22 mouse cellular contexts compared by ENCODE assay signal in genomic region chr10:42722116-42722515, GRCm38 (mm10). TPM values are rescaled to one million over a fixed set of nuclear protein-coding genes. Genes with fewer than 3 reads are reported as not detected.
DNase-seq lines count a peak whose midpoint lies in the region; ATAC-seq and TF ChIP-seq lines count a peak whose summit lies in the region.
"Had no signal": no experiment of that assay in that cellular context is flagged by ENCODE, and none has a peak within 500 bp of the region (broad histone marks: within the 10 kb centered on the region; RNA-seq: fewer than 3 reads in every experiment).

No protein-coding gene starts in this region.

- no peaks in the 10 kb centered on the region for H3K4me1 ChIP-seq in intestine, embryonic 14.5 days (replicated peaks; ENCODE audit: control insufficient read depth, insufficient read depth, low read length)
- H3K4me1 ChIP-seq in intestine, postnatal 0 days (replicated peaks; ENCODE audit: control insufficient read depth, insufficient read depth, low read length) = no peaks in the 10 kb centered on the region; the same call in 1 of the 2 replicates
- H3K4me1 ChIP-seq in liver, adult 2 months (ENCODE audit: control insufficient read depth, insufficient read depth, low read length) = peaks cover 10% of the 10 kb centered on the region
- 0 out of 2 replicates have a peak, but pooled peaks cover 3% of the 10 kb centered on the region for H3K4me1 ChIP-seq in liver, postnatal 0 days (ENCODE audit: insufficient read depth)
- H3K4me1 ChIP-seq in midbrain, embryonic 11.5 days (ENCODE audit: control insufficient read depth, insufficient read depth, low read length) = no peaks in the 10 kb centered on the region
- H3K4me1 ChIP-seq in midbrain, embryonic 13.5 days (replicated peaks) = no peaks in the 10 kb centered on the region

- TF ChIP-seq POLR2A in liver, adult 2 months (IDR thresholded peaks at IDR 0.05; ENCODE audit: extremely low read depth, insufficient read depth, low read length) = no peak

- no peak overlapping the region for H3K4me3 ChIP-seq in intestine, embryonic 14.5 days (ENCODE audit: low read depth, low read length)
- no peak overlapping the region for H3K4me3 ChIP-seq in intestine, postnatal 0 days (ENCODE audit: low read depth, low read length)
- no peak overlapping the region for H3K4me3 ChIP-seq in liver, adult 2 months (ENCODE audit: insufficient read depth, low read depth, low read length)
- no peak overlapping the region for H3K4me3 ChIP-seq in liver, postnatal 0 days (ENCODE audit: low read depth, low read length)
- no peak overlapping the region for H3K4me3 ChIP-seq in midbrain, embryonic 11.5 days (ENCODE audit: low read depth, low read length)
- H3K4me3 ChIP-seq in midbrain, embryonic 13.5 days (replicated peaks) = no peak overlapping the region

- no peak for TF ChIP-seq EP300 in liver, postnatal 0 days (IDR thresholded peaks at IDR 0.05; ENCODE audit: low read depth)

- no peak overlapping the region for H3K27ac ChIP-seq in intestine, embryonic 14.5 days (ENCODE audit: low read depth)
- no peak overlapping the region for H3K27ac ChIP-seq in intestine, postnatal 0 days (ENCODE audit: low read depth, low read length)
- H3K27ac ChIP-seq in liver, adult 2 months (replicated peaks; ENCODE audit: insufficient read depth, low read depth, low read length) = 0 out of 2 replicates have a peak overlapping the region, but pooled peaks have one; percentile 60
- H3K27ac ChIP-seq in liver, postnatal 0 days (ENCODE audit: low read depth) = no peak overlapping the region
- no peak overlapping the region for H3K27ac ChIP-seq in midbrain, embryonic 11.5 days (ENCODE audit: low read depth, low read length)
- H3K27ac ChIP-seq in midbrain, embryonic 13.5 days = no peak overlapping the region

- ATAC-seq in intestine, embryonic 14.5 days (replicated peaks; ENCODE audit: low FRiP score, low TSS enrichment, low read depth) = no peak
- no peak for ATAC-seq in intestine, postnatal 0 days
- ATAC-seq in liver, postnatal 0 days = no peak
- no peak for ATAC-seq in midbrain, embryonic 11.5 days (ENCODE audit: low FRiP score)
- ATAC-seq in midbrain, embryonic 13.5 days = no peak
- ATAC-seq: activated CD4-positive, CD25-positive, alpha-beta regulatory T cell, adult 4 months; CD4-positive, CD25-positive, alpha-beta regulatory T cell, adult 4 months; Patski had no signal

- H3K36me3 ChIP-seq in intestine, embryonic 14.5 days (ENCODE audit: control insufficient read depth, insufficient read depth, low read length) = no peaks in the 10 kb centered on the region
- H3K36me3 ChIP-seq in intestine, postnatal 0 days (ENCODE audit: control insufficient read depth, insufficient read depth) = no peaks in the 10 kb centered on the region
- no peaks in the 10 kb centered on the region for H3K36me3 ChIP-seq in liver, adult 2 months (ENCODE audit: control insufficient read depth, insufficient read depth, low read length)
- no peaks in the 10 kb centered on the region for H3K36me3 ChIP-seq in liver, postnatal 0 days (replicated peaks; ENCODE audit: insufficient read depth, low read length)
- no peaks in the 10 kb centered on the region for H3K36me3 ChIP-seq in midbrain, embryonic 11.5 days (ENCODE audit: control insufficient read depth, insufficient read depth, low read length)
- no peaks in the 10 kb centered on the region for H3K36me3 ChIP-seq in midbrain, embryonic 13.5 days
- H3K36me3 ChIP-seq: G1E had no signal

- no peaks in the 10 kb centered on the region for H3K27me3 ChIP-seq in intestine, embryonic 14.5 days (replicated peaks; ENCODE audit: control insufficient read depth, insufficient read depth, low read length)
- no peaks in the 10 kb centered on the region for H3K27me3 ChIP-seq in intestine, postnatal 0 days (replicated peaks; ENCODE audit: control insufficient read depth, insufficient read depth, low read length)
- H3K27me3 ChIP-seq in liver, adult 2 months (ENCODE audit: control insufficient read depth, insufficient read depth, low read length) = no peaks in the 10 kb centered on the region
- H3K27me3 ChIP-seq in liver, postnatal 0 days (ENCODE audit: insufficient read depth, low read length) = no peaks in the 10 kb centered on the region
- no peaks in the 10 kb centered on the region for H3K27me3 ChIP-seq in midbrain, embryonic 11.5 days (ENCODE audit: control insufficient read depth, insufficient read depth, low read length)
- H3K27me3 ChIP-seq in midbrain, embryonic 13.5 days = no peaks in the 10 kb centered on the region
- H3K27me3 ChIP-seq: CH12.LX, Patski had no signal

- peak; percentile 62 for DNase-seq in heart, adult 11 months
- DNase-seq in heart, adult 8-10 months (ENCODE audit: low spot score) = no peak
- DNase-seq in intestine, embryonic 14.5 days (ENCODE audit: low spot score) = peak; percentile 39
- DNase-seq in liver, adult 2 months (ENCODE audit: extremely low read depth, low read depth, low spot score) = peak; percentile 72
- DNase-seq in liver, postnatal 0 days = no peak
- peak; percentile 59 for DNase-seq in midbrain, embryonic 11.5 days (ENCODE audit: low spot score, missing footprints)
- DNase-seq: adrenal gland, adult 2 months; adrenal gland, adult 8-10 months; adrenal gland, postnatal 10 days; adrenal gland, postnatal 14 days; adrenal gland, postnatal 25 days; adrenal gland, postnatal 36 days; B cell, adult 2 months; cerebellum, adult 11 months; cerebellum, adult 11-12 months had no signal

- H3K4me2 ChIP-seq in intestine, embryonic 14.5 days (ENCODE audit: low read length) = no peak overlapping the region
- no peak overlapping the region for H3K4me2 ChIP-seq in intestine, postnatal 0 days (replicated peaks; ENCODE audit: low read depth)
- H3K4me2 ChIP-seq in liver, postnatal 0 days (ENCODE audit: low read depth, low read length) = no peak overlapping the region
- H3K4me2 ChIP-seq in midbrain, embryonic 11.5 days = no peak overlapping the region
- H3K4me2 ChIP-seq in midbrain, embryonic 13.5 days (replicated peaks) = no peak overlapping the region

- no peak for TF ChIP-seq CTCF in intestine, postnatal 0 days (IDR thresholded peaks at IDR 0.05; ENCODE audit: low read depth)
- no peak for TF ChIP-seq CTCF in liver, adult 2 months (IDR thresholded peaks at IDR 0.05; ENCODE audit: low read depth, low read length)
- TF ChIP-seq CTCF in liver, postnatal 0 days (IDR thresholded peaks at IDR 0.05; ENCODE audit: low read depth) = no peak

- H3K79me2 ChIP-seq in liver, adult 2 months (ENCODE audit: control insufficient read depth, insufficient read depth, low read length) = no peaks in the 10 kb centered on the region

- WGBS in intestine, embryonic 14.5 days = 88% methylated on average over 5 of the region's 5 CpGs
- 85% methylated on average over 5 of the region's 5 CpGs for WGBS in intestine, postnatal 0 days
- 66% methylated on average over 5 of the region's 5 CpGs for WGBS in liver, adult 2 months
- 67% methylated on average over 5 of the region's 5 CpGs for WGBS in liver, postnatal 0 days (ENCODE audit: insufficient replicate concordance)
- 92% methylated on average over 5 of the region's 5 CpGs for WGBS in midbrain, embryonic 11.5 days
- 98% methylated on average over 5 of the region's 5 CpGs for WGBS in midbrain, embryonic 13.5 days

- H3K9me3 ChIP-seq in intestine, embryonic 14.5 days (ENCODE audit: control insufficient read depth, low read length) = no peaks in the 10 kb centered on the region
- H3K9me3 ChIP-seq in intestine, postnatal 0 days (ENCODE audit: control insufficient read depth) = no peaks in the 10 kb centered on the region
- H3K9me3 ChIP-seq in liver, postnatal 0 days (ENCODE audit: low read length) = no peaks in the 10 kb centered on the region
- no peaks in the 10 kb centered on the region for H3K9me3 ChIP-seq in midbrain, embryonic 11.5 days (ENCODE audit: control insufficient read depth, low read length)
- H3K9me3 ChIP-seq in midbrain, embryonic 13.5 days = no peaks in the 10 kb centered on the region
- H3K9me3 ChIP-seq: G1E had no signal

- no peak overlapping the region for H3K9ac ChIP-seq in intestine, embryonic 14.5 days (ENCODE audit: low read length)
- no peak overlapping the region for H3K9ac ChIP-seq in intestine, postnatal 0 days (ENCODE audit: low read depth, low read length)
- no peak overlapping the region for H3K9ac ChIP-seq in liver, adult 2 months (ENCODE audit: low read depth, low read length)
- H3K9ac ChIP-seq in liver, postnatal 0 days (replicated peaks) = no peak overlapping the region
- H3K9ac ChIP-seq in midbrain, embryonic 11.5 days (ENCODE audit: low read length) = no peak overlapping the region
- no peak overlapping the region for H3K9ac ChIP-seq in midbrain, embryonic 13.5 days (replicated peaks)

RNA-seq across cellular contexts. Expression of gene Sec63, which starts 39.2 kb away (rescaled TPM):
- total RNA-seq in heart, adult 8-10 months (2022) = 10 to 100 TPM; 24.4 to 38.7 (median 29.4) TPM
- polyA plus RNA-seq in intestine, embryonic 14.5 days (2014; fragmentation: Nextera tagmentation; extraction: Ambion mirVana) = 24.1 and 29.4 TPM in 2 replicates
- 17.2 and 22.3 TPM in 2 replicates for polyA plus RNA-seq in intestine, postnatal 0 days (2015; fragmentation: Nextera tagmentation; extraction: Ambion mirVana)
- 36.7 and 42.8 TPM in 2 replicates for total RNA-seq in liver, adult 2 months (2014; rRNA removed)
- polyA plus RNA-seq in liver, adult 2 months (2012; rRNA removed) = 12.5 and 13.6 TPM in 2 replicates
- 13.4 and 14.0 TPM in 2 replicates for polyA plus RNA-seq in liver, postnatal 0 days (2015; fragmentation: Nextera tagmentation; extraction: Ambion mirVana)
- 28.9 and 29.1 TPM in 2 replicates for polyA plus RNA-seq in midbrain, embryonic 11.5 days (2014; fragmentation: Nextera tagmentation; extraction: Ambion mirVana)
- polyA plus RNA-seq in midbrain, embryonic 13.5 days (2015; fragmentation: Nextera tagmentation; extraction: Ambion mirVana) = 26.3 and 26.4 TPM in 2 replicates

Comparison
In these comparisons a context has a peak if more than half of its experiments do, and no peak if none do; other contexts are left out.
1. DNase-seq: peak in heart, adult 11 months (single experiment), intestine, embryonic 14.5 days (single experiment), liver, adult 2 months (single experiment) and midbrain, embryonic 11.5 days (single experiment); none in heart, adult 8-10 months (single experiment) and liver, postnatal 0 days (single experiment).